Comparison of ENCODE assay signal across 9 mouse cellular contexts in the genomic region with DNA sequence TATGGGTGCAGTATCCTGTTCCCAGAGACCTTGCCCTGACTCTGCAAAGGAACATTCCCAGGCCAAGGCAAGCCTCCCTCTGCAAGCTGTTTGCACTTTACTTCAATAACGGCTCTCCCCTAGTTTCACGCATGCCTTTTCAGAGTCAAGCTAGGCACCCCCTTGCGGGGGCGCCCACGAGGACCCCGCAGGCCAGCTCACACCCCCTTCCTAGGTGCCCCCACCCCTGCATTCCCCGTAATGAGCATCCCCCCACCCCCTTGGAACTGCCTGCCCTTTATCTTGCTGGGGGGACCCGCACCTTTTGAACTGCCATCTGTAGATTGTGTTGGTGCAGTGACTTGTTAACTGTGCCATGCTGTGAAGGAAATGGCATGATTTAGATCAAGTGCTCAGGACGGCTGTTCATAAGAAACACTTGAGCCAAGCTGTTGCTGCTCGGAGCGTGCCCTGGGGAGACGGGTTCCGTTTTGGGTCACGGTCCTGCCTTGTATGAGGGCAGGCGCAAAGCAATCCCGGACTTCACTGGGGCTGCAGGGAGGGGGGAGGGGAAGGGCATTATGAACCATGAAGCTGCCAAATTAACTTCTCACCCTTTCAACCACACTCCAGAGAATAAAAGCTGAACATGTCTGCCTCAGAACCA.
DNase-seq lines count a peak whose midpoint lies in the region; ATAC-seq and TF ChIP-seq lines count a peak whose summit lies in the region.
"Had no signal": no experiment of that assay in that cellular context is flagged by ENCODE, and none has a peak within 500 bp of the region (broad histone marks: within the 10 kb centered on the region; RNA-seq: fewer than 3 reads in every experiment).

No protein-coding gene starts in this region.

- no peak overlapping the region for H3K27ac ChIP-seq in stomach, embryonic 14.5 days (ENCODE audit: low read length)
- no peak overlapping the region for H3K27ac ChIP-seq in stomach, postnatal 0 days (replicated peaks)
- no peak overlapping the region for H3K27ac ChIP-seq in liver, embryonic 12.5 days
- H3K27ac ChIP-seq: liver, embryonic 13.5 days had no signal

- no peaks in the 10 kb centered on the region for H3K9me3 ChIP-seq in stomach, embryonic 14.5 days (ENCODE audit: control insufficient read depth, low read depth, low read length)
- H3K9me3 ChIP-seq in stomach, postnatal 0 days (ENCODE audit: control insufficient read depth, low read length): no peaks in the 10 kb centered on the region
- H3K9me3 ChIP-seq in liver, embryonic 12.5 days (replicated peaks): no peaks in the 10 kb centered on the region
- H3K9me3 ChIP-seq: liver, embryonic 13.5 days had no signal

- peaks cover 15% of the 10 kb centered on the region for H3K4me1 ChIP-seq in stomach, embryonic 14.5 days (ENCODE audit: control insufficient read depth, insufficient read depth, low read length)
- H3K4me1 ChIP-seq in stomach, postnatal 0 days (replicated peaks; ENCODE audit: control insufficient read depth, insufficient read depth): 0 out of 2 replicates have a peak, but pooled peaks cover 3% of the 10 kb centered on the region
- peaks cover 10% of the 10 kb centered on the region for H3K4me1 ChIP-seq in liver, embryonic 12.5 days

- peak; percentile 55 for DNase-seq in adrenal gland, postnatal 10 days
- DNase-seq in adrenal gland, adult (ENCODE audit: inconsistent age in 2 of 2, low spot score in 1 of 2): no peak
- DNase-seq in stomach, postnatal 0 days (ENCODE audit: low spot score): no peak
- no peak for DNase-seq in thymus, postnatal 10 days (ENCODE audit: low spot score in 2 of 2)
- DNase-seq in thymus, adult 18-20 months: no peak
- DNase-seq in right cerebral cortex, postnatal 14 days: no peak
- DNase-seq: liver, embryonic 13.5 days had no signal

- no peak overlapping the region for H3K9ac ChIP-seq in stomach, embryonic 14.5 days (replicated peaks; ENCODE audit: low read depth, low read length)
- H3K9ac ChIP-seq in stomach, postnatal 0 days (ENCODE audit: low read length): no peak overlapping the region
- H3K9ac ChIP-seq in liver, embryonic 12.5 days: no peak overlapping the region
- H3K9ac ChIP-seq: liver, embryonic 13.5 days had no signal

- no peak for ATAC-seq in stomach, embryonic 14.5 days (ENCODE audit: insufficient number of reproducible peaks, insufficient read depth, low FRiP score, low read depth)
- no peak for ATAC-seq in stomach, postnatal 0 days (ENCODE audit: low FRiP score, low TSS enrichment)
- ATAC-seq in liver, embryonic 12.5 days: no peak

- 17% methylated on average over 16 of the region's 16 CpGs for WGBS in stomach, embryonic 14.5 days
- WGBS in stomach, postnatal 0 days: 25% methylated on average over 16 of the region's 16 CpGs
- 36% methylated on average over 16 of the region's 16 CpGs for WGBS in liver, embryonic 12.5 days (ENCODE audit: insufficient replicate concordance)

- TF ChIP-seq CTCF in stomach, postnatal 0 days (IDR thresholded peaks at IDR 0.05; ENCODE audit: low read depth): no peak

- no peak for TF ChIP-seq EP300 in stomach, postnatal 0 days (optimal IDR thresholded peaks at IDR 0.05)

- no peak overlapping the region for H3K4me3 ChIP-seq in stomach, embryonic 14.5 days (ENCODE audit: low read depth, low read length)
- H3K4me3 ChIP-seq in stomach, postnatal 0 days (ENCODE audit: low read depth, low read length): no peak overlapping the region
- no peak overlapping the region for H3K4me3 ChIP-seq in liver, embryonic 12.5 days
- H3K4me3 ChIP-seq: liver, embryonic 13.5 days had no signal

- no peaks in the 10 kb centered on the region for H3K36me3 ChIP-seq in stomach, embryonic 14.5 days (ENCODE audit: control insufficient read depth, insufficient read depth, low read length)
- no peaks in the 10 kb centered on the region for H3K36me3 ChIP-seq in stomach, postnatal 0 days (ENCODE audit: control insufficient read depth, insufficient read depth, low read length)
- no peaks in the 10 kb centered on the region for H3K36me3 ChIP-seq in liver, embryonic 12.5 days
- H3K36me3 ChIP-seq: liver, embryonic 13.5 days had no signal

- H3K4me2 ChIP-seq in stomach, embryonic 14.5 days (replicated peaks; ENCODE audit: low read depth, low read length): peak overlapping the region; percentile 20; the same call in 1 of the 2 replicates
- no peak overlapping the region for H3K4me2 ChIP-seq in stomach, postnatal 0 days (replicated peaks; ENCODE audit: low read depth)
- peak overlapping the region; percentile 2; the same call in 1 of the 2 replicates for H3K4me2 ChIP-seq in liver, embryonic 12.5 days
- H3K4me2 ChIP-seq: liver, embryonic 13.5 days had no signal

- H3K27me3 ChIP-seq in stomach, embryonic 14.5 days (ENCODE audit: control insufficient read depth, insufficient read depth, low read length): no peaks in the 10 kb centered on the region
- no peaks in the 10 kb centered on the region for H3K27me3 ChIP-seq in stomach, postnatal 0 days (ENCODE audit: control insufficient read depth, insufficient read depth, low read length)
- 0 out of 2 replicates have a peak, but pooled peaks cover 4% of the 10 kb centered on the region for H3K27me3 ChIP-seq in liver, embryonic 12.5 days (replicated peaks)
